Mouse (Mus musculus) monocyte, adult 2 months (primary cell): ENCODE results near the gene Prc1.
"Not testable (repeated sequence)": the region's sequence is repeated elsewhere in the genome, so short reads cannot be mapped to it uniquely, and the experiment has no call there.

Experiments used
- DNase-seq, 2 experiments: peaks; one replicate each; pipeline ENCODE4 v3.0.0; 2022; ENCODE audit warnings: low spot score in 2 of 2, low read depth in 1 of 2

The Prc1 gene

DNA sequence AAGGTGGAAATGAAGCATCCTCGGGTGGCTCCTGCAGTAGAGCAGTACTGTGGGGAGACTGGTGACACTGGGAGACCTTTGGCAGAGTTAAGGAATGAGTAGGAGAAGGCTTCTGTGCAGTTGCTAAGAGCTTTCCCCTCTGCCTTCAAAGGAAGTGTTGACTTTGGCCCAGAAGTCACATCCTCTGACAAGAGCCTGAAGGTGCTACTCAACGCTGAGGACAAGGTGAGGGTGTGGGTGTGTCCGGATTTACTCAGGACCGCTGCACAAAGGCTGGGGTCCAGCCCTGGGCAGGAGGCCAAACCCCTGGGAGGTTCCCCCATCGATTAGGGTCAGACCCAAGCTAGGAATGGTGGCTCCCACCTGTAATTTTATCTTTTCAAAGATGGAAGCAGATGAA lies 9.9 kb upstream of the Prc1 start:
- DNase-seq, result no peak

DNA sequence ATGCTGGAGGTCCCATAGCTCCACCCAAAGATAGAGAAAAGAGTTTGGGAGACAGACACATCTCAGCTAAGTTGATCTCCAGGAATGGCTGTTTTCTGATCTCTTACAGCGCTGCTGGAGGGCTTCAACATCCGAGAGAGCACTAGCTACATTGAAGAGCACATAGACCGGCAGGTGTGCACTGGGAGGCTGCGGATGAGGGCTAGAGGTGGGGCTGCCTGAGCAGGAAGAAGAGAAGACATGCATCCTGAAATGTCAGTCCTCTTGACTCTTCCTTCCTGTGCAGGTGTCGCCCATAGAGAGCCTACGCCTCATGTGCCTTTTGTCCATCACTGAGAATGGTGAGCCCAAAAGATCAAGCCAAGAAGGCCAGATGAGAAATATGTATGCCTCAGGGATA lies 8.5 kb upstream of the Prc1 start:
- DNase-seq, result no peak

DNA sequence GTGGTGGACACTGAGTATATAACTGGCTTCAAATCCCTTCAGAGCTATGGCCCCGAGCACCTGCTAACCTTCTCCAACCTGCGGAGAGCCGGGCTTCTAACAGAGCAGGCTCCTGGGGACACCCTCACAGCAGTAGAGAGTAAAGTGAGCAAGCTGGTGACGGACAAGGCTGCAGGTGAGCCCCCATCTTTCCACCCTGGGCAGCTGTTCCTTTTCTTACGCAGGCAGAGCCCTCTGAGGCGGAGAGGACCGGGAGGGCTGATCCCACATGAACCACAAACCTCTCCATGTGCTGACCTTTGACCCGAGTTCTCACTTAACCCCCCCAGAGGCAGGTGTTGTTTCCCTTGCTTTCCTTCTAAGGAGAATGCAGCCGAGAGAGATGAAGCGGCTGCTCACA lies 6.5 kb upstream of the Prc1 start:
- DNase-seq, result no peak

DNA sequence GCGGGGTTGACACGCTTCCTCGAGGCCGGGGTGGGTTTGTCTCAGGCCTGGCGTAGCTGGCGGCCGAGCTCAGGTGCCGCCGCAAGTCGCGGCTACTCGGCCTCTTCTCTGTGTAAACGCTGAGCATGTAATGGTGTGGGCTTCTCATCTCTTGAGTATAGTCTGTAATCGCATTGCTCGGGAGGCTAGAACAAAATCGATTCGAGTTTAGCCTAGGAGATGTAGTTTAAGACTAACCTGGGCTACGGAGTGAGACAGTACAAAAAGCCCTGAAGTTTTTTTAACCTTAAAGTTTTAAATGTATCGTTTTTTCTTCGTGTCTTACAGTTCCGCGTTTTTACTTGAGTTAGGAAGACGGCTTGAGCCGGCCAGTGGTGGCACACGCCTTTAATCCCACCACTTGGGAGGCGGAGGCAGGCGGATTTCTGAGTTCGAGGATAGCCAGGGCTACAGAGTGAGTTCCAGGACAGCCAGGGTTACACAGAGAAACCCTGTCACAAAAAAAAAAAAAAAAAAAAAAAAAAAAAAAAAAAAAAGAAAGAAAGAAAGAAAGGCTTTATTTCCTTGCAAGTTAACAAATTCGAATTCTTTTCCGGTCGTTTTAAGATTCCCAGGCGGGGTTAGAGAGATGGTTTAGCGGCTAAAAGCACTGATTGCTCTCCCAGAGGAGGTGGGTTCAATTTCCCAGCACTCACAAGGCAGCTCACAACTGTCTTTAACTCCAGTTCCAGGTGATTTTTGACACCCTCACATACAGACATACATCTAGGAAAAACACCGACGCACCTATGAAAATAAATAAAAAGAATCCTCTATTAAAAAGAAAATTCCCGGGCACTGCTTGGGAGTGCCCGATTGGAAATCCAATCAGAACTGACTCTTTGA lies 756 bp downstream of the Prc1 start:
- DNase-seq, result no peak

DNA sequence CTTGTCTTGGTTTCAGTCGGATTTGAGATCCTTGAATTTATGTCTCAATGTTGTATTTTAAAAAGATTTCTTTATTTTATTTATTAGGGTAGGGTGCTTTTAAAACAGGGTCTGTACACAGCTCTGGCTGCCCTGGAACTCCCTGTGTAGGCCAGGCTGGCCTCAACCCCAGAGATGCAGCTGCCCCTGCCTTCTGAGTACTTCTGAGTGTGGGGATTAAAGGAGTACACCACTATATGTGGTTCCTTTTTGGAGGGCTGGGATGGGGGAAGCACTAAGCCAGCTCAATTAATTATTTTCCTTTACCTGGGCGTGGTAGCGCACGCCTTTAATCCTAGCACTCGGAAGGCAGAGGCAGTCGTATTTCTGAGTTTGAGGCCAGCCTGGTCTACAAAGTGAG lies 2.2 kb downstream of the Prc1 start:
- no peak for DNase-seq

DNA sequence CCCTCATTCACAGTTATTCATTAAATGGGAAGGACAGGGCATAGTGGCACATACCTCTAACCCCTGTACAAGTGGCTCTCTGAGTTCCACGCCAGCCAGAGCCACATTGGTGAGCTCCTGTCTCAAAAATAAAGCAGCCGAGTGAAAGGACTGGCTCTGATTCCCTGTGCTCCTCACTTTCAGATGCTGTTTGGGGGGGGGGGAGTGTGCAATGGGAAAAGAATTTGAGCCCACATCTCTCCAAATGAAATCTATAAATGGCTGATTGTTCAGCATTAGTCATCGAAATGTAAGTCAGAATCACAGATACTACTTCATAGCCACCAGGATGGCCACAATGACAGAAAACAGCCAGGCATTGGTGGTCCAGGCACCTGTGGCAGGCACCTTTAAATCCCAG lies 2.8 kb downstream of the Prc1 start:
- no peak for DNase-seq

DNA sequence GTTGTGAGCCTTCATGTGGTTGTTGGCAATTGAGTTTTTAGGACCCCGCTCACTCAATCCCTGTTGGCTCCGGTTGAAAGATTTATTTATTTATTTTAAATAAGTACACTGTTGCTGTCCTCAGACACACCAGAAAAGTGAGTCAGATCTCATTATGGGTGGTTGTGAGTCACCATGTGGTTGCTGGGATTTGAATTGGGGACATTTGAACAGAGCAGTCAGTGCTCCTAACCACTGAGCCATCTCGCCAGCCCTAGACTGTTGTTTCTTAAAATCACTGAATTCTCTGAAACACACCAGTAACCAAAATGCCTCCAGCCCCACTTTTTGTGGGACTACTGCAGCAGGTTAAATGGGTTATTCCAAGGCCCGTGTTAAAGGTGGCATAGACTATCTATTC lies 4.5 kb downstream of the Prc1 start:
- DNase-seq, result no peak

- no peak for DNase-seq
Measured at GRCm38 (mm10) chr7:80299568-80299967, 5.3 kb downstream of the Prc1 start.

GRCm38 (mm10) chr7:80301522-80301921 lies 7.3 kb downstream of the Prc1 start:
- DNase-seq, result no peak

DNA sequence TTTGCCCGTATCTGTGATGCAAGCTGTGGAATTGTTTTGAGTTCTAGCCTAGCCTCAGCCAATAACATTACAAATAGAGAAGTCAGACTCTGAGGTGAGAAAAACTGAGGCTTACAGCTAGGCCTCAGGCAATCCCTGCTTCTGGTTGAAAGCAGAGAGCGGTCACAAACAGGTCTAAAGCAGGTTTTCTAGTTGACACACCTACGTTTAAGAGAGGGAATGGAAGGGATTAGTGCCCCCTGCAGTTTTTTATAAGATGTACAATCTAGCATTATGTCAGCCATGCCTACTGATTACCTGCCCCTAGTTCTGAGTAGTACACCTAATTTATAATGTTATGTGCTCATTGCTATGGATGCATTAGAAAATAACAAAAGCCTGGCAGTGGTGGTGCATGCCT lies 13.5 kb downstream of the Prc1 start:
- no peak for DNase-seq

DNA sequence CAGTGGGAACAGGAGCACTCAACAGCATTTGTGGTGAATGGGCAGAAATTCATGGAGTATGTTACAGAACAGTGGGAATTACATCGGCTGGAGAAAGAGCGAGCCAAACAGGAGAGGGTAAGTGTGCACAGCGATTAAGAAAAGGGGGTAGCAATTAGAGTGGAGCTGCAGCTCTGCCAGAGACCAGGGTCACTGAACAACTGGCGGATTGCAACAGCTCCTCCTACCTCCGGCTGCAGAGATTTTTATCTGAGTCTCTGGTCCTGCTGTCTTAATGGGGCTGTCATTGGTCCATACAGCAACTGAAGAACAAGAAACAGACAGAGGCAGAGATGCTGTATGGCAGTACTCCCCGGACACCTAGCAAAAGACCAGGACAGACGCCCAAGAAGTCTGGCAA lies 16.5 kb downstream of the Prc1 start:
- DNase-seq, result no peak

DNA sequence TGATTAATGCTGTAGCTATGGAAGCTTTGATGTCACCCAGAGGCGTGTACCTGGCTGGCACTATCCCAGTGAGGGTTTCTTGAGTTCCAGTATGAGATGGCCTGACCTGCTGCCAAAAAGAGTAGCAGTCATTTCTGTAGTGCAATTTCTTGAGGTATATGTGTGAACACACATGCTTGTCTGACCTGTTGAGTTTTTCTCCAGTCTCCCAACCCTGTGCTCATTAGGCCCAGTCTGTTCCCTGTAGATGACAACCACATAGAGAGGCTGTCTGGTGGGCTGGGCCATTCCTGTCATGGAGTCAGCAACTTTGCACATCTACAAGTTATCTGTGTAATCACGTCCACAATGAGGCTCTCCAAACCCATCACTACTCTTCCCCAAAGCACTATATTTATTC lies 21.5 kb downstream of the Prc1 start:
- DNase-seq, result no peak

DNA sequence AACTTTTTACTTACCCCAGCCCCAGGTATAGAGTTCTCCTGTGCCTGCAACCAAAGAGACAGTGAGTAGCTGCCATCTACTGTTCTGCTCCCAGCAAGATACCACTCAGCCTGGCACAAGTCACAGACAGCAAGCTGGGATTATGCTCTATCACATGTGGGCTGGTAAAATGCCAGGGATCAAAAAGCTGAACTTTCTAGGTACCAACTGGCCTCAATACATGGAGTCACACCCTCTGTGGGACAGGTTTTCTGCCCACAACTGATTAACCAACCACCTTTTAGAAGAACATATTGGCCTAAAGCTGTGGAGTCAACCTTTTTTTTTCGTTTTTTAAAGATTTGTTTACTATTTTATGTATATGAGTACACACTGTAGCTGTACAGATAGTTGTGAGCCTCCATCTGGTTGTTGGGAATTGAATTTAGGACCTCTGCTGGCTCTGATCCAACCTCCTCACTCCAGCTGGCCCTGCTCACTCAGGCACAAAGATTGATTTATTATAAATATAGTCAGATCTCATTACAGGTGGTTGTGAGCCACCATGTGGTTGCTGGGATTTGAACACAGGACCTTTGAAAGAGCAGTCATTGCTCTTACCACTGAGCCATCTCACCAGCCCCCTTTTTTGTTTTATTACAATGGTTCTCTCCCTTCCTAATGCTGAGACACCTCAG lies 23.3 kb downstream of the Prc1 start:
- DNase-seq, result no peak

DNA sequence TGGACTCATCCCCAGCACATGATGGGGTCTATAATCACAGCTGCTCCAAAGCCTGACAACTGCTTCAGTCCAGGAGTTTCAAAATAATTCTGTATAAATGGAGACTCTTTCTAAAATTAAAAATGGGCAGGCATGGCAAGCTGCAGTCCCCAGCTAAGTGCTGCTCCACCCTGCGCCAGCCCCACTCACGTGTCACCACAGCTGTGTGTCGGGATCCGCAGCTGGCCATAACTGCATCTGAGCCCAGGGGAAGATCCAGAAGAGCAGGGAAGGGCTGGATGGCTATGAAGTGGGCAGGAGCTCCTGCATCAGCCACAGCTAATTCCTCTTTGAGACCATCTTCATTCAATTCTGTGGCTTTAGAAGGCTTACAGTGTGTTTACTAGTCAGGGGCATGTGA lies 24.4 kb downstream of the Prc1 start:
- DNase-seq, result no peak

DNA sequence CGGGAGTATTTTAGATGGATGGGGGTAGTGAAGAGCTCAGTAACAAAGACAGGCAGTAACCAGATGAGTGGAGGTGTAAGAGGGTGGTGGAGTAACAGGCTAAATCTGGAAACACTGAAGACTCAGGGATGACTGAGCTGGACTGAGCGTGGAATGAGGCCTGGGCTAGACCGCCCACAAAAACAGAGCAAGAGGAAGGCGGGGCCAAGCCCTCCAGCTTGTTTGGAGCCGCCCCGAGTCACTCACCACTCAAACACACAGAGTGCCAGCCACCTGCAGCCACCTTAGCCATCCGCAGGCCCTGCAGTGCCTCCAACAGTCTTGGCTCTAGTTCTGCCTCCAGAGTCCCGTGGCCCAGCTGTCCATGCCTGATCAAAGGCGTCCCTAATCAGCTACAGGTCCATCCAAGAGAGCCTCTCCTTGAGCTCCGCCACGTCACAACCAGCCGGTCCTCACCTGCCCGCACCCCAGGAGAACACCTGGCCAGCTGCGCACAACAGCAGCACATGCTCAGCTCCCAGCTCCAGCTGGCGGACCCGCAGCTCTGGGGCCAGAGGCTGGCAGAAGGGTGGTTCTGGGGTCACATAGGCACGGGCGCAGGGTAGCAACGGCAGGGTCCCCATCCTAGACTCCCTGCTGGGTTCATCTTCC lies 25.7 kb downstream of the Prc1 start:
- no peak for DNase-seq

DNA sequence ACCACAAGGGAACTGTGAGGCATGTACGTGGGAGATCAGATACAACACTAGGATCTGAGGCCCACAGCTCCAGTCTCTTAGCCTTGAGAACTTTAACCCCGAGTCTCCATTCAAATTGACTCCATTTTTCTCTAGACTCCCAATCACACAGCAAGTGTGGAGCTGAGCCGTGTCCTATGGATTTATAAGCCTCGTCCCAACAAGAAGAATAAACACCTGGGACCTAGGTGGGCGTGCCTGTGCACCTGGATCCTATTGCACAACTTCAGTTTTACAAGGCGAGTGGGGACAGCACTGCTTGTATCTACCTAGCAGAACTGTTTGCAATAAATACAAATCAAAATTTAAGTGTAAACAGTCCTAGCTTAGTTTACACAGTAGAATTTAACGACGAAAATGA lies 29.1 kb downstream of the Prc1 start:
- DNase-seq, result no peak

DNA sequence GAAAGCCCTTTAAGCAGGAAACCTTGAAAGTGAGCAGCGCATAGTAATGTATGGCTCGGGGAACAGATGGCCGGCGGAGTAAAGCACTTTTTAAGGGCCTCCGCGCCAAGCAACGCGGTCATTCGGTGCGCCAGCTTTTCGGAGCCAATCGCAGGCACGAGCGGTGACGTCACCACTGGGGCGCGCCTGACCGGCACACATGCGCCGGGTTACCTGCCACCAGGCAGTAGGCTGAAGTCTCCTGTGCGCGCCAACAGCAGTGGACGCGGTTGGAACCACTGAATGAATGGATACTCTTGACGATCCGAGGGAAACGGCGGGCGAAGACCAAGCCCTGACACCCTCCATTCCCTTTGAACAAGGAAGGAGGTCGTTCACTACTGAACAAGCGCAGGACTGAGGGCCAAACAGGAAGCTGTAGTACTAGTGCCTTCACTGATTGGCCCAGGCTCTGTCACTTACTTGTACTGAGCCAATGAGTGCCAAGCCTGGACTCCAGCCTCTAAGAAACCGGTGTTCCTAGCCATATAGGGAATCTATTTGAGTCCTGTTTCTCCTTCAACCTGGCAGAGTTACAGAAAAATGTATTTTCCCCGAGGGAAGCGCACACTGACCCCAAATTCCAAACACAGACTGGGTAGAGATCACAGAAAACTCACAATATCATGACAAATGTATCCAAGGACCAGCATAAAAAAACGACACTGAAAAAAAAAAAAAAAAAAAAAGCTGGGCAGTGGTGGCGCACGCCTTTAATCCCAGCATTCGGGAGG lies 30.0 kb downstream of the Prc1 start, which contains the start of gene Rccd1:
TSS of gene Rccd1 (minus strand) at position 412 of the 773 bp plus-strand sequence.
- DNase-seq, result peak; percentile 75 to 88

DNA sequence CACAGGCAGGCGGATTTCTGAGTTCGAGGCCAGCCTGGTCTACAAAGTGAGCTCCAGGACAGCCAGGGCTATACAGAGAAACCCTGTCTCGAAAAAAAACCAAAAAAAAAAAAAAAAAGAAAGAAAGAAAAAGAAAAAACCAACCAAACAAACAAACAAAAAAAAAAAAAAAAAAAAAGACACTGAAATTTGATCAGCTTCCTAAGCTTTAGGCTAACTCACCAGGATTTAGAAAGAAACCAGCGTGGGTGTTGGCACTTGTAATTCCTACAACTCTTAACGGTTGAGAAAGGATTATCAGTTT lies 30.5 kb downstream of the Prc1 start:
- not testable (repeated sequence) for DNase-seq

DNA sequence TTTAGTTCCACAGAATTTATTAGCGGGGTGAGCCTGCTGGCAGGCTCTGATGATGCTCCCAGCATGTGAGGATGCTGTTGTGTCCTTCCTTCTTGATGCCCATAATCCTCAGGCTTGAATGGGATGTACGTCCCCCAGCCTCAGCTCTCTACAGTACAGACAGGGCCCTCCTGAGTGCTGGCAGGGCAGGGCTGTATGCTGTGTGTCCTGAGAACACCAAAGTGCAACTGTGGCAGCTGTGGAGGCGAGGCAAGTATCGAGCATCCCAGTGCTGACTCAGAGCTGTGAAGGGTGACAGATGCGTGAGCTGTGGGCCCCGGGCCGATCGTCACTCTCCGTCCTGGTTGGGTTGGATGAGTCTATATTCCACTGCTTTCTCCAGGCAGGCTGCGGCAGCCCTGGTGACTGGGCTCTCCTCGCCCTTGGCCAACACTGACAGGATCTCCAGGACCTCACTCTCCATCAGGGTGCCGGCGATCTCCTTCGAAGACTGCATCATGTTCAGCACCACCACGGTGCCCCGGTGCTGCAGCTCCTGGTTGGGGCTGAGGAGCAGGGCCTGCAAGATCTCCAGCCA lies 31.1 kb downstream of the Prc1 start:
- no peak for DNase-seq

DNA sequence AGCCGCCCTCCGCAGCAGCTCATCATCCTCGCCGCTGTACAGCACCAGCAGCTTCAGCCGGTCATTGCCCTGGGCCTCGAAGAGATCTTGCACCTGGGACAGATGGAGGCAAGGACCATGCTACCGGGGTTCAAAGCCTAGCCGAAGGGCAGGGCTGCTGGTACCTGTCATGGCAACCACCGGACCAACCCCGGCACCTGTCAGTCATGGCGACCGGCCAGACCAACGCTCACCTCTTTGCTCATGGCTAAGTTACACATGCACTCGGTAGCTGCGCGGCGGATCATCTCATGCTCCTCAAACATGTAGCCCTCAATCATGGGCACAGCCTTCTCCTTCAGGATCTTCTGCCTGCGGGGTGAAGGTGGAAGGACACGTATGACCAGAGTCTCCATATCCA lies 31.8 kb downstream of the Prc1 start:
- DNase-seq, result no peak

DNA sequence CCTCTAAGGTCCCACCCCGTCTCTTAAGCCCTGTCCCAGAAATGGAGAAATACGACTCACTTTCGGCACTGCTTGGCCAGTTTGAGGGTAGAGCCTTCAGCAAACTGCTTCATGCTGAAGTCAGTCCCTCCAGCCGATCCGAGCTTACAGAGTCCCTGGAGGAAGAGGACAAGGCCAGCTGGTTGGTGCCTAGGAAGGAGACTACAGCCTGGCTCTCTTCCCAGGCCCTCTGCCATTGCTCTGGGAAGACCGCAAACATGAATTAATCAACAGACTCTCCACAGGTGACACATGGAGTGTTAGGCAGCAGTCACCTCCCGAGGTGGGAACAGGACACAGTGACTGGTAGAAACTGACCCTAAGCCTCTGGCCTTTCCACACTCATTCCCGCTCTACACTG lies 36.0 kb downstream of the Prc1 start:
- DNase-seq, result no peak
